Mouse (Mus musculus) kidney, postnatal 0 days (tissue): ENCODE measurements around the gene B3galnt2. TPM values are rescaled to one million over a fixed set of nuclear protein-coding genes. Genes with fewer than 3 reads are reported as not detected.
"Not testable (repeated sequence)": the region's sequence is repeated elsewhere in the genome, so short reads cannot be mapped to it uniquely, and the experiment has no call there.

ENCODE experiments used
- ATAC-seq: fragments of 200-750 bp; cut with Nextera tagmentation; replicated peaks from 2 replicates; pipeline ENCODE4 v1.8.0; 2017; ENCODE audit warnings: low read depth, moderate number of reproducible peaks, moderate TSS enrichment, moderate library complexity; ENCODE audit not compliant: low FRiP score
- DNase-seq: peaks from one replicate; pipeline ENCODE4 v3.0.0-alpha.2; 2016; ENCODE audit warnings: low spot score
- H3K27ac ChIP-seq: fragments of 300-500 bp; sonication (generic); 2 replicates; pipeline ENCODE4 v1.5.1; 2014; ENCODE audit warnings: mild to moderate bottlenecking
- H3K27me3 ChIP-seq: fragments of 300-500 bp; sonication (generic); 2 replicates; pipeline ENCODE4 v1.6.1; 2014; ENCODE audit warnings: low read length, mixed read lengths; ENCODE audit not compliant: insufficient read depth
- H3K36me3 ChIP-seq: fragments of 300-500 bp; sonication (generic); 2 replicates; pipeline ENCODE4 v1.6.1; 2014; ENCODE audit warnings: low read length, mixed read lengths; ENCODE audit not compliant: insufficient read depth
- H3K4me1 ChIP-seq: fragments of 300-500 bp; sonication (generic); replicated peaks from 2 replicates; pipeline ENCODE4 v1.6.1; 2014; ENCODE audit warnings: antibody characterized with exemption, low read length, mixed read lengths; ENCODE audit not compliant: insufficient read depth
- H3K4me2 ChIP-seq: fragments of 300-500 bp; sonication (generic); 2 replicates; pipeline ENCODE4 v1.6.1; 2014; ENCODE audit warnings: mild to moderate bottlenecking, low read length, moderate library complexity, mixed read lengths
- H3K4me3 ChIP-seq: fragments of 300-500 bp; sonication (generic); replicated peaks from 2 replicates; pipeline ENCODE4 v1.5.1; 2014; ENCODE audit warnings: low read depth, low read length
- H3K9ac ChIP-seq: fragments of 300-500 bp; sonication (generic); 2 replicates; pipeline ENCODE4 v1.6.1; 2014; ENCODE audit warnings: low read depth, low read length
- H3K9me3 ChIP-seq: fragments of 300-500 bp; sonication (generic); replicated peaks from 2 replicates; pipeline ENCODE4 v1.6.1; 2016; ENCODE audit warnings: low read length, inconsistent platforms, mixed read lengths
- CTCF ChIP-seq: IDR thresholded peaks from 2 replicates; pipeline ENCODE4 v1.5.1; 2016; ENCODE audit warnings: antibody characterized with exemption, low read depth, mild to moderate bottlenecking, moderate library complexity
- WGBS: fragments of 180-500 bp; shearing (Covaris S2); extraction: QIAGEN DNeasy Blood & Tissue Kit; methylation state at CpG from one replicate; pipeline ENCODE4 v1.1.7; 2014; 5-methylcytosine and 5-hydroxymethylcytosine counted together
- polyA plus RNA-seq: library from polyadenylated mRNA; unstranded; fragments of >200 nt; fragmentation: Nextera tagmentation; extraction: Ambion mirVana; gene quantifications from 2 replicates; pipeline ENCODE4 v1.2.1, GENCODE M21; 2015

B3galnt2 gene
- polyA plus RNA-seq, 1 experiment from 2014 or later = 22.5 TPM

DNA sequence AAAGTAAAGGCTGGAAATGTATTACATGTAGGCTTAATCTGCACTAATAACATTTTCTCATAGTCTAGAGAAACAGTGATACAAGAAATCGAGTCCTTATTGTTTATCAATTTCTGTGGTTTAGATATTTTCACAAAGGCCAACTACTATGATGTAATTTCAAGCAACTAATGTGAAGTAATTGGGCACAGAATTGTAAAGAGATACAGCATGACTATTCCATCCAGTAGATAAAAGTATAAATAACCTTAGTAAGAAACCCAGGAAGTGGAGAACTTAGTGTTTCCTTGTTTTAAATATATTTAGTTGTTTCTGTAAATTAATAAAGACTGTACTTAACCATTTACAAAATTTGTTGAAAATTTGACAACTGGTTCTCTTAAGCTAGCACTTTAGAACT lies 15.5 kb downstream of the B3galnt2 start:
- ATAC-seq = no peak
- no peak overlapping the region for H3K9ac ChIP-seq
- H3K27me3 ChIP-seq = no peaks in the 10 kb centered on the region
- no peak for DNase-seq
- H3K36me3 ChIP-seq = peaks cover 4% of the 10 kb centered on the region; the same call in 1 of the 2 replicates
- TF ChIP-seq CTCF = no peak
- 94% methylated on average over 1 of the region's 1 CpGs for WGBS
- H3K27ac ChIP-seq = no peak overlapping the region
- no peak overlapping the region for H3K4me3 ChIP-seq
- no peaks in the 10 kb centered on the region for H3K4me1 ChIP-seq
- no peaks in the 10 kb centered on the region for H3K9me3 ChIP-seq
- no peak overlapping the region for H3K4me2 ChIP-seq

DNA sequence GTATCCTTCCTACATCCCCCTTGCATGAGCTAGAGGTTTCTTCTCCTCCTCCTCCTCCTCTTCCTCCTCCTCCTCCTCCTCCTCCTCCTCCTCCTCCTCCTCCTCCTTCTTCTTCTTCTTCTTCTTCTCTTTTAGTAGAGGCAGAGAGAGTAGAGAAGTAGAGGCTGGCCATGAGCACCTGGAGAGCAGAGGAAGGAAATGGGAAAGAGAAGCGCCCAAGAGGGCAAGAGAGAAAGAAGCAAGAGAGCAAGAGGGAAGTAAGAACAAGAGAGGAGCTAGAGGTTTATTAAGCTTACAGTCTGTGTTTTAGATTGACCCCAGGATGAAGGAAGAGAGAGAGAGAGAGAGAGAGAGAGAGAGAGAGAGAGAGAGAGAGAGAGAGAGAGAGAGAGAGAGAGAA lies 27.6 kb downstream of the B3galnt2 start:
- ATAC-seq, H3K36me3 ChIP-seq, H3K4me1 ChIP-seq, H3K4me2 ChIP-seq, H3K9ac ChIP-seq, H3K4me3 ChIP-seq, H3K27ac ChIP-seq, H3K9me3 ChIP-seq, H3K27me3 ChIP-seq, DNase-seq: not testable (repeated sequence)
- 79% methylated on average over 1 of the region's 1 CpGs for WGBS

DNA sequence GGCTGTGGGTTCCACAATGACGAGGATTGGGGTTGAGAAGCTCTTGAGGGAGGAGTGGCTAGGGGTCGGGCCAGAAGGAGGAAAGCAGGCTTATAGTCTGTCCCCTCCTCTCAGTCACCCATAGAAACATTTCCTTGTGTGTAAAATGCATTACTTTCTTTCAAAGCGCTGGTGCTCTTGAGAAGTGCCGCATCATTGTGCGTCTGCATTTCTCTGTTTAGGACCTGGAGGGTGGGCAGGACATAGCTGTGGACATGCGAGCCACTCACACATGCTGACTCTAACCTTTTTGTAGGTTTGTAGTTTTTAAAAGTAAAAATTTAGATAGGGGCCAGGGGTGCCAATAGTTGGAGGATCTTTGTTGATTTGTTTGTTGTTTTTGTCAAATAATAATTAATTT lies 29.3 kb downstream of the B3galnt2 start:
- no peaks in the 10 kb centered on the region for H3K27me3 ChIP-seq
- no peaks in the 10 kb centered on the region for H3K9me3 ChIP-seq
- 89% methylated on average over 6 of the region's 6 CpGs for WGBS
- ATAC-seq = no peak
- no peaks in the 10 kb centered on the region for H3K36me3 ChIP-seq
- no peak for DNase-seq
- no peaks in the 10 kb centered on the region for H3K4me1 ChIP-seq
- no peak overlapping the region for H3K4me3 ChIP-seq
- no peak overlapping the region for H3K27ac ChIP-seq
- TF ChIP-seq CTCF = no peak
- H3K4me2 ChIP-seq = no peak overlapping the region
- no peak overlapping the region for H3K9ac ChIP-seq

DNA sequence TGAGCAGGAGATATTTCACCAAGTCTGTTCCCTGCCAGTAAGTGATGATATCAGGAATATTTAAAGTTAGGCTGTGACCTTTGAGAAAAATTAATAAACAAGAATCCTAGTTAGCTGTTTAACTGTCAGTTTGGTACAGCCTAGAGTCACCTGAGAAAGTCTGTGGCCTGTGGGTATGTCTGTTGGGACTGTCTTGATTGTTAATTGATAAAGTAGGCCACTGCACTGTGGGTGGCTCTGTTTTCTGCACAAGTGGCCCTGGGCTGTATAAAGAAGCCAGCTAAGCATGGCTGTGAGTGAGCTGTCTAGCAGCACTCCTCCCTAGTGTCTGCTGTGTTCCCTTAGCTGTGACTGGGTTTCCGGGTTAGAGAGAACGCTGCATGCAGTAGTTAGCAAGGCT lies 34.9 kb downstream of the B3galnt2 start:
- no peaks in the 10 kb centered on the region for H3K27me3 ChIP-seq
- no peak for DNase-seq
- H3K36me3 ChIP-seq = peaks cover 11% of the 10 kb centered on the region
- H3K4me1 ChIP-seq = no peaks in the 10 kb centered on the region
- no peak overlapping the region for H3K4me3 ChIP-seq
- H3K9ac ChIP-seq = no peak overlapping the region
- no peak overlapping the region for H3K27ac ChIP-seq
- no peak for ATAC-seq
- H3K4me2 ChIP-seq = no peak overlapping the region
- no peaks in the 10 kb centered on the region for H3K9me3 ChIP-seq
- TF ChIP-seq CTCF = no peak
- WGBS = 82% methylated on average over 2 of the region's 2 CpGs

DNA sequence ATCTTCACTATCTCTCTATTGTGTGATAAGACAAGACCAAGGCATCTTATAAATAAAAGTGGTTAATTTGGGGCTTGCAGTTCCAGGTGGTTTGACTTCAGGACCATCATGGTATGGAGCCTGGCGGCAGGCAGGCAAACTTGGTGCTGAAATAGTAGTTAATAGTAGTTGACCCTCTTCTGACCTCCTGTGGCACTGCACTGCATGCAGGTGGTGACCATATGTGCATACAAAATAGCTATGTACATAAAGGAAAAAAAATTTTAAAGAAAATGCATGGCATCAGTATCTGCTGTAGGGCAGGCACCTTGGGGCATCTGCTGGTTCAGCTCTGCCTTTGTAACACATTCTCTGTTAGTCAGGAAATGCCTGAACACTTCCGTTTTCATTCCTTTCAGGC lies 36.1 kb downstream of the B3galnt2 start:
- H3K4me3 ChIP-seq = no peak overlapping the region
- H3K9ac ChIP-seq = no peak overlapping the region
- no peaks in the 10 kb centered on the region for H3K4me1 ChIP-seq
- ATAC-seq (no peak), DNase-seq (no peak)
- no peaks in the 10 kb centered on the region for H3K27me3 ChIP-seq
- TF ChIP-seq CTCF = no peak
- no peak overlapping the region for H3K4me2 ChIP-seq
- no peaks in the 10 kb centered on the region for H3K9me3 ChIP-seq
- H3K27ac ChIP-seq = no peak overlapping the region
- H3K36me3 ChIP-seq = peaks cover 20% of the 10 kb centered on the region
- 66% methylated on average over 2 of the region's 2 CpGs for WGBS

DNA sequence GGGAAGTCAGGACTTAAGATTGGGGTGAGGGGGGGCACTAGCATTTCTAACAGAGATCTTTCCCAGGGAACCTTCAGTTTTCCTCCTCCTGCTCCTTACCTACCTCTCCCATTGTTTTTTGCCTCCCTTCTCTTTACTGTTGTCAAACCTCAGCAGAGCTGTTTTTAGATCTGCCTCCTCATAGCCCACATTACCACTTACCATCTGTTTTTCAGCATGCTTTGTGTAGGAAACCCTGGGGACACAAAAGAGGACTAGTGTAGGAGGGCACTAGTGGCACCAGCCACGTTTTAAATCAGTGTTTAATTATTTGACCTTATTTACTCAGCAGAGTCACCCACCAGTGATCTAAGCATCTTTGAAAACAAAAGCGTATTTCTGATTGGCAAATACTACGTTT lies 38.8 kb downstream of the B3galnt2 start:
- H3K36me3 ChIP-seq = peaks cover 34% of the 10 kb centered on the region
- H3K27ac ChIP-seq = no peak overlapping the region
- no peak overlapping the region for H3K4me2 ChIP-seq
- no peak overlapping the region for H3K4me3 ChIP-seq
- H3K9me3 ChIP-seq = no peaks in the 10 kb centered on the region
- H3K4me1 ChIP-seq = no peaks in the 10 kb centered on the region
- WGBS = 74% methylated on average over 3 of the region's 3 CpGs
- ATAC-seq (no peak), DNase-seq (no peak)
- no peak for TF ChIP-seq CTCF
- H3K27me3 ChIP-seq = no peaks in the 10 kb centered on the region
- H3K9ac ChIP-seq = no peak overlapping the region

DNA sequence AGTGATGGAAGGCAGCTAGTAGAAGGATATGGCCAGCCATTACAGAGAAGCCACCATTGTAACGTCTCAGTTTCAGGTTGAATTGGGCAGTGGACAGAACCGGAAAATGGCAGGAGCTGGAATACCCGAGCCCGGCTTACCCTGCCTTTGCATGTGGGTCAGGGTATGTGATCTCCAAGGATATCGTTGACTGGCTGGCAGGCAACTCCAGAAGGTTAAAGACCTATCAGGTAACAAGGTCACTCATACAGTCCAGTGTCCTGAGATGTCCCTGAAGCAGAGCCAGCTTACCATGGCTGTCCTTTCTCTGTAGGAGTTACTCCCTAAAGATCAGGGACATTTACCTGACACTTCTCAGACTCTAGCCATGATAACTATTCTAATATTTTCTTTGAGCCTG lies 40.8 kb downstream of the B3galnt2 start:
- Histone ChIP-seq H3K9me3 (no peaks in the 10 kb centered on the region), H3K36me3 (peaks cover 45% of the 10 kb centered on the region), H3K27ac (no peak overlapping the region), H3K9ac (no peak overlapping the region), H3K4me3 (no peak overlapping the region), H3K4me1 (no peaks in the 10 kb centered on the region), H3K4me2 (no peak overlapping the region), H3K27me3 (no peaks in the 10 kb centered on the region)
- TF ChIP-seq CTCF = no peak
- no peak for ATAC-seq
- 56% methylated on average over 5 of the region's 5 CpGs for WGBS
- DNase-seq = no peak
